In the genomic region with DNA sequence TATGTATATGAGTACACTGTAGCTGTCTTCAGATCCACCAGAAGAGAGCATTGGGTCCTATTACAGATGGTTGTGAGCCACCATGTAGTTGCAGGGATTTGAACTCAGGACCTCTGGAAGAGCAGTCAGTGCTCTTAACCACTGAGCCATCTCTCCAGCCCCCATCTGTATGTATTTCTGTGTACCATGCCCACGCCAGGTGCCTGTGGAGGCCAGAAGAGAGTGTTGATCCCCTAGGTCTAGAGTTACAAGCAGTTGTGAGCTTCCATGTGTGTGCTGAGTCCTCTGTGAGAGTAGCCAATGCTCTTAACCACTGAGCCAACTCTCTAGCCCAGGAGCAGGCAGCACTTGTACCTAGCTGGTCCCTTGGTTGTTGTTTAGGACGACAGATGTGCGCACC, we compare ENCODE assay signal across 1 mouse cellular context.
TF ChIP-seq lines count a peak whose summit lies in the region.

No protein-coding gene starts in this region.

TF ChIP-seq in CH12.LX, 34 proteins besides CTCF, POLR2A, EP300 and RAD21:
- TF ChIP-seq RCOR1 (conservative IDR thresholded peaks at IDR 0.05; ENCODE audit: low read depth, low read length) (no peak), MAFK (IDR thresholded peaks at IDR 0.05; ENCODE audit: insufficient replicate concordance, low read length) (no peak), ZNF384 (IDR thresholded peaks at IDR 0.05; ENCODE audit: low read depth, low read length) (no peak), TBP (conservative IDR thresholded peaks at IDR 0.05; ENCODE audit: low read depth, low read length) (peak; percentile 62; the same call in 1 of the 2 replicates), ZC3H11A (IDR thresholded peaks at IDR 0.05; ENCODE audit: low read depth, low read length) (no peak), KAT2A (IDR thresholded peaks at IDR 0.05; ENCODE audit: insufficient replicate concordance, low read length) (no peak), SMC3 (IDR thresholded peaks at IDR 0.05; ENCODE audit: low read depth, low read length) (no peak)
